Mouse (Mus musculus): ENCODE measurements around the gene Gm13283.
"Not testable (repeated sequence)": the region's sequence is repeated elsewhere in the genome, so short reads cannot be mapped to it uniquely, and the experiment has no call there.

Gm13283 gene

DNA sequence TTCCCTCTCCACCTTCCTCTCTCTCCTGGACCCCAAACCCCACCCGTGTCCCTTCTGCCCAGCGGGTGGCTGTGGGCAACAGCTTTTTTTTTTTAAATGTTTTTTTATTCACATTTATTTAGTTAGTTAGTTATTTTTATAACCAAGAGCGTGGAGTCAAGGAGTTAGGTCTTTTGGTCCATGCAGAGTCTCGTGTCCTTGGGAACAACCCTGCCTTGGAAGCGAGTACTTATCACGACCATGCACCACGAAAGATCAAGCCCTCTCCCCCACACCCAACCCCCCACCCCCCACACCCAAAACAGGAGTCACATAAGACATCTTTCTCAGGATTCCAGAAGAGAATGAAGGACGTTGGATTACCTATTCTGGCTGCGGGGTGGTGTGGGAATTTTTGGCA lies 2.4 kb downstream of the Gm13283 start:
- not testable (repeated sequence) for DNase-seq (ENCODE audit: low read depth, low spot score)

DNA sequence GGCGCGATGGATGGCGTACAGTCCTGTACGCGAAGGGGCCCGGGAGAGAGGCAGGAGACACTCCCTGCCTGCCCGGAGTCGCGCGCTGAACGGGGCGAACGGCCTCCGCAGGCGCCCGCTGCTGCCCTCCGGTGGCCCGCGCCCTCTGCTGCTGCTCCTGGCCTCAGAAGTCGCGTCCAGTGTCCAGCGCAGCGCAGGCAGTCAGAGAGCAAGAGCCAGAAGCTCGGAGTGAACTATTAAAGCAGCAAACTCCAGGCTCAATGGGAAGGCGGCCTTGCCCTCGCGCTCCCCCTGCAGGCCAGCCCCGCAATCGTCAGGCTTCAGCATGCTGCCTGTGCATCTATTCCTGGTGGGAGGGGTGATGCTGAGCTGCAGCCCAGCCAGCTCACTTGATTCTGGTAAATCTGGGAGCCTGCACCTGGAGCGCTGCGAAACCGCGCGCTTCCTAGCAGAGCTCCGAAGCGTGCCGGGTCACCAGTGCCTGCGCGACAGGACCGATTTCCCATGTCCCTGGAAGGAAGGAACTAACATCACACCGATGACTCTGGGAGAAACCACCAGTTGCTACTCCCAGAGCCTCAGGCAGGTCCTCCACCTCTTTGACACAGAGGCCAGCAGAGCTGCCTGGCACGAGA lies 3.6 kb downstream of the Gm13283 start:
- DNase-seq (ENCODE audit: low read depth, low spot score), result not testable (repeated sequence)

DNA sequence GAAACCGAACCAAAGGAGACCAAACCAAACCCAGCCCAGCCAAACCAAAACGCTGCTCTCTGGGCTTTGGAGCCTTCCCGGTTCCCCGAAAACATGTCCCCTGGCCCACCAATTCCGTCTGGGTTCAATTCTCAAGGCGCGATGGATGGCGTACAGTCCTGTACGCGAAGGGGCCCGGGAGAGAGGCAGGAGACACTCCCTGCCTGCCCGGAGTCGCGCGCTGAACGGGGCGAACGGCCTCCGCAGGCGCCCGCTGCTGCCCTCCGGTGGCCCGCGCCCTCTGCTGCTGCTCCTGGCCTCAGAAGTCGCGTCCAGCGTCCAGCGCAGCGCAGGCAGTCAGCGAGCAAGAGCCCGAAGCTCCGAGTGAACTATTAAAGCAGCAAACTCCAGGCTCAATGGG lies 13.6 kb downstream of the Gm13283 start, which contains the start of gene Gm13290:
Gene Gm13290, plus strand, starts transcription at position 301 of the 400 bp plus-strand sequence.
- DNase-seq (ENCODE audit: low read depth, low spot score), result not testable (repeated sequence)

DNA sequence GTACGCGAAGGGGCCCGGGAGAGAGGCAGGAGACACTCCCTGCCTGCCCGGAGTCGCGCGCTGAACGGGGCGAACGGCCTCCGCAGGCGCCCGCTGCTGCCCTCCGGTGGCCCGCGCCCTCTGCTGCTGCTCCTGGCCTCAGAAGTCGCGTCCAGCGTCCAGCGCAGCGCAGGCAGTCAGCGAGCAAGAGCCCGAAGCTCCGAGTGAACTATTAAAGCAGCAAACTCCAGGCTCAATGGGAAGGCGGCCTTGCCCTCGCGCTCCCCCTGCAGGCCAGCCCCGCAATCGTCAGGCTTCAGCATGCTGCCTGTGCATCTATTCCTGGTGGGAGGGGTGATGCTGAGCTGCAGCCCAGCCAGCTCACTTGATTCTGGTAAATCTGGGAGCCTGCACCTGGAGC lies 16.7 kb downstream of the Gm13283 start, which contains the start of gene Gm13289:
Gene Gm13289, plus strand, starts transcription at position 301 of the 400 bp plus-strand sequence.
- DNase-seq (ENCODE audit: low read depth, low spot score), result not testable (repeated sequence)

DNA sequence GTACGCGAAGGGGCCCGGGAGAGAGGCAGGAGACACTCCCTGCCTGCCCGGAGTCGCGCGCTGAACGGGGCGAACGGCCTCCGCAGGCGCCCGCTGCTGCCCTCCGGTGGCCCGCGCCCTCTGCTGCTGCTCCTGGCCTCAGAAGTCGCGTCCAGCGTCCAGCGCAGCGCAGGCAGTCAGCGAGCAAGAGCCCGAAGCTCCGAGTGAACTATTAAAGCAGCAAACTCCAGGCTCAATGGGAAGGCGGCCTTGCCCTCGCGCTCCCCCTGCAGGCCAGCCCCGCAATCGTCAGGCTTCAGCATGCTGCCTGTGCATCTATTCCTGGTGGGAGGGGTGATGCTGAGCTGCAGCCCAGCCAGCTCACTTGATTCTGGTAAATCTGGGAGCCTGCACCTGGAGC lies 19.6 kb downstream of the Gm13283 start, which contains the start of gene Gm13272:
Gene Gm13272, plus strand, starts transcription at position 301 of the 400 bp plus-strand sequence.
- DNase-seq (ENCODE audit: low read depth, low spot score), result not testable (repeated sequence)

DNA sequence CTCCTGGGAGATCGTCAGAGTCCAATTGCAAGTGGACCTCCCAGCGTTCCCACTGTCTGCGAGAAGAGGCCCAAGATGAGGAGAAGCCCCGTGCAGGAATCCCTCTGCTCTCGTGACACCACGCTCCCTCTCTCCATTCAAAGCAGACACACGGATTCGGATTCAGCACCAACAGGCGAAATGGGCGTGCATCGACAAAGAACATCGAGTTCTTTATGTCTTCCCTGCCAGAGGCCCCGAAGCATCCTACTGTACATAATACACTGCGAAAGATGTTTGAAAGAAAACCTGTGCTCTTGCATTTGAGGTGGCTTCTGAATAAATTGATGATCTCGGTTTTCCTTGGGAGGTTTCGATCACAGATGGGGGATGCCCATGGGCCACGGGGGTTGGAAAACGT lies 20.4 kb downstream of the Gm13283 start:
- not testable (repeated sequence) for DNase-seq (ENCODE audit: low read depth, low spot score)

DNA sequence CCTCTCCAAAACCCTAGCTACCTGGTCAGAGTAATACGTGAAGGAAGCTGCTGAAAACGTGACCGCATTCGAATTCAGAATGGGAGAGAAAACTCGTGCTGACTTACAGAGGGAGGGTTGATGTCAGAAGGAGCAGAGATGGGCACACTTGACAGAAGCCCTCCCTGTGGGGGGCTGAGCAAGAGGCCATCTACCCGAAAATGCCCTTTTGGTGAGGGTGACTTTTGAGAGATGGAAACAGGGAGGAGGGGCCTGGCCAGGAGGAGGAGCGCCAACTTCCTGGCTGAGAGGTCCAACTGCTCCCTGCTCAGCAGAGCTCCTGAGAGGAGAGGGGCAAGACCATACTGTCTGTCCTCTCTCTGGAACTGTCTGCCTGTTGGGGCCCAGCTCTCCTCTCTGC lies 21.9 kb downstream of the Gm13283 start, which contains the start of gene Ifnz:
Gene Ifnz, plus strand, starts transcription at position 301 of the 400 bp plus-strand sequence.
- DNase-seq (ENCODE audit: low read depth, low spot score), result not testable (repeated sequence)

DNA sequence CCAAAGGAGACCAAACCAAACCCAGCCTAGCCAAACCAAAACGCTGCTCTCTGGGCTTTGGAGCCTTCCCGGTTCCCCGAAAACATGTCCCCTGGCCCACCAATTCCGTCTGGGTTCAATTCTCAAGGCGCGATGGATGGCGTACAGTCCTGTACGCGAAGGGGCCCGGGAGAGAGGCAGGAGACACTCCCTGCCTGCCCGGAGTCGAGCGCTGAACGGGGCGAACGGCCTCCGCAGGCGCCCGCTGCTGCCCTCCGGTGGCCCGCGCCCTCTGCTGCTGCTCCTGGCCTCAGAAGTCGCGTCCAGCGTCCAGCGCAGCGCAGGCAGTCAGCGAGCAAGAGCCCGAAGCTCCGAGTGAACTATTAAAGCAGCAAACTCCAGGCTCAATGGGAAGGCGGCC lies 22.4 kb downstream of the Gm13283 start:
- not testable (repeated sequence) for DNase-seq (ENCODE audit: low read depth, low spot score)

DNA sequence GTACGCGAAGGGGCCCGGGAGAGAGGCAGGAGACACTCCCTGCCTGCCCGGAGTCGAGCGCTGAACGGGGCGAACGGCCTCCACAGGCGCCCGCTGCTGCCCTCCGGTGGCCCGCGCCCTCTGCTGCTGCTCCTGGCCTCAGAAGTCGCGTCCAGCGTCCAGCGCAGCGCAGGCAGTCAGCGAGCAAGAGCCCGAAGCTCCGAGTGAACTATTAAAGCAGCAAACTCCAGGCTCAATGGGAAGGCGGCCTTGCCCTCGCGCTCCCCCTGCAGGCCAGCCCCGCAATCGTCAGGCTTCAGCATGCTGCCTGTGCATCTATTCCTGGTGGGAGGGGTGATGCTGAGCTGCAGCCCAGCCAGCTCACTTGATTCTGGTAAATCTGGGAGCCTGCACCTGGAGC lies 25.5 kb downstream of the Gm13283 start, which contains the start of gene Gm13276:
Gene Gm13276, plus strand, starts transcription at position 301 of the 400 bp plus-strand sequence.
- DNase-seq (ENCODE audit: low read depth, low spot score), result not testable (repeated sequence)

DNA sequence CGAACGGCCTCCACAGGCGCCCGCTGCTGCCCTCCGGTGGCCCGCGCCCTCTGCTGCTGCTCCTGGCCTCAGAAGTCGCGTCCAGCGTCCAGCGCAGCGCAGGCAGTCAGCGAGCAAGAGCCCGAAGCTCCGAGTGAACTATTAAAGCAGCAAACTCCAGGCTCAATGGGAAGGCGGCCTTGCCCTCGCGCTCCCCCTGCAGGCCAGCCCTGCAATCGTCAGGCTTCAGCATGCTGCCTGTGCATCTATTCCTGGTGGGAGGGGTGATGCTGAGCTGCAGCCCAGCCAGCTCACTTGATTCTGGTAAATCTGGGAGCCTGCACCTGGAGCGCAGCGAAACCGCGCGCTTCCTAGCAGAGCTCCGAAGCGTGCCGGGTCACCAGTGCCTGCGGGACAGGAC lies 28.5 kb downstream of the Gm13283 start, which contains the start of gene Gm13277:
Gene Gm13277, plus strand, starts transcription at position 231 of the 400 bp plus-strand sequence.
- DNase-seq (ENCODE audit: low read depth, low spot score), result not testable (repeated sequence)

DNA sequence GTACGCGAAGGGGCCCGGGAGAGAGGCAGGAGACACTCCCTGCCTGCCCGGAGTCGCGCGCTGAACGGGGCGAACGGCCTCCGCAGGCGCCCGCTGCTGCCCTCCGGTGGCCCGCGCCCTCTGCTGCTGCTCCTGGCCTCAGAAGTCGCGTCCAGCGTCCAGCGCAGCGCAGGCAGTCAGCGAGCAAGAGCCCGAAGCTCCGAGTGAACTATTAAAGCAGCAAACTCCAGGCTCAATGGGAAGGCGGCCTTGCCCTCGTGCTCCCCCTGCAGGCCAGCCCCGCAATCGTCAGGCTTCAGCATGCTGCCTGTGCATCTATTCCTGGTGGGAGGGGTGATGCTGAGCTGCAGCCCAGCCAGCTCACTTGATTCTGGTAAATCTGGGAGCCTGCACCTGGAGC lies 31.3 kb downstream of the Gm13283 start, which contains the start of gene Gm13278:
Gene Gm13278, plus strand, starts transcription at position 301 of the 400 bp plus-strand sequence.
- not testable (repeated sequence) for DNase-seq (ENCODE audit: low read depth, low spot score)

DNA sequence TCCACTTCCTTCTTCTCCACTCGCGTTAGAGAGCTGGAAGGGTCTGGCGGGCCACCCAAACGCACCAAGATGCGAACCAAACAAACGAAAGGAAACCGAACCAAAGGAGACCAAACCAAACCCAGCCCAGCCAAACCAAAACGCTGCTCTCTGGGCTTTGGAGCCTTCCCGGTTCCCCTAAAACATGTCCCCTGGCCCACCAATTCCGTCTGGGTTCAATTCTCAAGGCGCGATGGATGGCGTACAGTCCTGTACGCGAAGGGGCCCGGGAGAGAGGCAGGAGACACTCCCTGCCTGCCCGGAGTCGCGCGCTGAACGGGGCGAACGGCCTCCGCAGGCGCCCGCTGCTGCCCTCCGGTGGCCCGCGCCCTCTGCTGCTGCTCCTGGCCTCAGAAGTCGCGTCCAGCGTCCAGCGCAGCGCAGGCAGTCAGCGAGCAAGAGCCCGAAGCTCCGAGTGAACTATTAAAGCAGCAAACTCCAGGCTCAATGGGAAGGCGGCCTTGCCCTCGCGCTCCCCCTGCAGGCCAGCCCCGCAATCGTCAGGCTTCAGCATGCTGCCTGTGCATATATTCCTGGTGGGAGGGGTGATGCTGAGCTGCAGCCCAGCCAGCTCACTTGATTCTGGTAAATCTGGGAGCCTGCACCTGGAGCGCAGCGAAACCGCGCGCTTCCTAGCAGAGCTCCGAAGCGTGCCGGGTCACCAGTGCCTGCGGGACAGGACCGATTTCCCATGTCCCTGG lies 34.2 kb downstream of the Gm13283 start, which contains the start of gene Gm13275:
Gene Gm13275, plus strand, starts transcription at position 552 of the 740 bp plus-strand sequence.
- not testable (repeated sequence) for DNase-seq (ENCODE audit: low read depth, low spot score)

DNA sequence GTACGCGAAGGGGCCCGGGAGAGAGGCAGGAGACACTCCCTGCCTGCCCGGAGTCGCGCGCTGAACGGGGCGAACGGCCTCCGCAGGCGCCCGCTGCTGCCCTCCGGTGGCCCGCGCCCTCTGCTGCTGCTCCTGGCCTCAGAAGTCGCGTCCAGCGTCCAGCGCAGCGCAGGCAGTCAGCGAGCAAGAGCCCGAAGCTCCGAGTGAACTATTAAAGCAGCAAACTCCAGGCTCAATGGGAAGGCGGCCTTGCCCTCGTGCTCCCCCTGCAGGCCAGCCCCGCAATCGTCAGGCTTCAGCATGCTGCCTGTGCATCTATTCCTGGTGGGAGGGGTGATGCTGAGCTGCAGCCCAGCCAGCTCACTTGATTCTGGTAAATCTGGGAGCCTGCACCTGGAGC lies 37.2 kb downstream of the Gm13283 start, which contains the start of gene Gm13279:
Gene Gm13279, plus strand, starts transcription at position 301 of the 400 bp plus-strand sequence.
- DNase-seq (ENCODE audit: low read depth, low spot score), result not testable (repeated sequence)

DNA sequence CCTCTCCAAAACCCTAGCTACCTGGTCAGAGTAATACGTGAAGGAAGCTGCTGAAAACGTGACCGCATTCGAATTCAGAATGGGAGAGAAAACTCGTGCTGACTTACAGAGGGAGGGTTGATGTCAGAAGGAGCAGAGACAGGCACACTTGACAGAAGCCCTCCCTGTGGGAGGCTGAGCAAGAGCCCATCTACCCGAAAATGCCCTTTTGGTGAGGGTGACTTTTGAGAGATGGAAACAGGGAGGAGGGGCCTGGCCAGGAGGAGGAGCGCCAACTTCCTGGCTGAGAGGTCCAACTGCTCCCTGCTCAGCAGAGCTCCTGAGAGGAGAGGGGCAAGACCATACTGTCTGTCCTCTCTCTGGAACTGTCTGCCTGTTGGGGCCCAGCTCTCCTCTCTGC lies 39.4 kb downstream of the Gm13283 start, which contains the start of gene Gm13285:
Gene Gm13285, plus strand, starts transcription at position 301 of the 400 bp plus-strand sequence.
- DNase-seq (ENCODE audit: low read depth, low spot score), result not testable (repeated sequence)

DNA sequence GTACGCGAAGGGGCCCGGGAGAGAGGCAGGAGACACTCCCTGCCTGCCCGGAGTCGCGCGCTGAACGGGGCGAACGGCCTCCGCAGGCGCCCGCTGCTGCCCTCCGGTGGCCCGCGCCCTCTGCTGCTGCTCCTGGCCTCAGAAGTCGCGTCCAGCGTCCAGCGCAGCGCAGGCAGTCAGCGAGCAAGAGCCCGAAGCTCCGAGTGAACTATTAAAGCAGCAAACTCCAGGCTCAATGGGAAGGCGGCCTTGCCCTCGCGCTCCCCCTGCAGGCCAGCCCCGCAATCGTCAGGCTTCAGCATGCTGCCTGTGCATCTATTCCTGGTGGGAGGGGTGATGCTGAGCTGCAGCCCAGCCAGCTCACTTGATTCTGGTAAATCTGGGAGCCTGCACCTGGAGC lies 43.0 kb downstream of the Gm13283 start, which contains the start of gene Gm13287:
Gene Gm13287, plus strand, starts transcription at position 301 of the 400 bp plus-strand sequence.
- DNase-seq (ENCODE audit: low read depth, low spot score), result not testable (repeated sequence)

DNA sequence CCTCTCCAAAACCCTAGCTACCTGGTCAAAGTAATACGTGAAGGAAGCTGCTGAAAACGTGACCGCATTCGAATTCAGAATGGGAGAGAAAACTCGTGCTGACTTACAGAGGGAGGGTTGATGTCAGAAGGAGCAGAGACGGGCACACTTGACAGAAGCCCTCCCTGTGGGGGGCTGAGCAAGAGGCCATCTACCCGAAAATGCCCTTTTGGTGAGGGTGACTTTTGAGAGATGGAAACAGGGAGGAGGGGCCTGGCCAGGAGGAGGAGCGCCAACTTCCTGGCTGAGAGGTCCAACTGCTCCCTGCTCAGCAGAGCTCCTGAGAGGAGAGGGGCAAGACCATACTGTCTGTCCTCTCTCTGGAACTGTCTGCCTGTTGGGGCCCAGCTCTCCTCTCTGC lies 45.3 kb downstream of the Gm13283 start, which contains the start of gene Gm13288:
Gene Gm13288, plus strand, starts transcription at position 301 of the 400 bp plus-strand sequence.
- DNase-seq (ENCODE audit: low read depth, low spot score), result not testable (repeated sequence)

DNA sequence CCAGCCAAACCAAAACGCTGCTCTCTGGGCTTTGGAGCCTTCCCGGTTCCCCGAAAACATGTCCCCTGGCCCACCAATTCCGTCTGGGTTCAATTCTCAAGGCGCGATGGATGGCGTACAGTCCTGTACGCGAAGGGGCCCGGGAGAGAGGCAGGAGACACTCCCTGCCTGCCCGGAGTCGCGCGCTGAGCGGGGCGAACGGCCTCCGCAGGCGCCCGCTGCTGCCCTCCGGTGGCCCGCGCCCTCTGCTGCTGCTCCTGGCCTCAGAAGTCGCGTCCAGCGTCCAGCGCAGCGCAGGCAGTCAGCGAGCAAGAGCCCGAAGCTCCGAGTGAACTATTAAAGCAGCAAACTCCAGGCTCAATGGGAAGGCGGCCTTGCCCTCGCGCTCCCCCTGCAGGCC lies 45.8 kb downstream of the Gm13283 start:
- DNase-seq (ENCODE audit: low read depth, low spot score), result not testable (repeated sequence)
